In the genomic region with DNA sequence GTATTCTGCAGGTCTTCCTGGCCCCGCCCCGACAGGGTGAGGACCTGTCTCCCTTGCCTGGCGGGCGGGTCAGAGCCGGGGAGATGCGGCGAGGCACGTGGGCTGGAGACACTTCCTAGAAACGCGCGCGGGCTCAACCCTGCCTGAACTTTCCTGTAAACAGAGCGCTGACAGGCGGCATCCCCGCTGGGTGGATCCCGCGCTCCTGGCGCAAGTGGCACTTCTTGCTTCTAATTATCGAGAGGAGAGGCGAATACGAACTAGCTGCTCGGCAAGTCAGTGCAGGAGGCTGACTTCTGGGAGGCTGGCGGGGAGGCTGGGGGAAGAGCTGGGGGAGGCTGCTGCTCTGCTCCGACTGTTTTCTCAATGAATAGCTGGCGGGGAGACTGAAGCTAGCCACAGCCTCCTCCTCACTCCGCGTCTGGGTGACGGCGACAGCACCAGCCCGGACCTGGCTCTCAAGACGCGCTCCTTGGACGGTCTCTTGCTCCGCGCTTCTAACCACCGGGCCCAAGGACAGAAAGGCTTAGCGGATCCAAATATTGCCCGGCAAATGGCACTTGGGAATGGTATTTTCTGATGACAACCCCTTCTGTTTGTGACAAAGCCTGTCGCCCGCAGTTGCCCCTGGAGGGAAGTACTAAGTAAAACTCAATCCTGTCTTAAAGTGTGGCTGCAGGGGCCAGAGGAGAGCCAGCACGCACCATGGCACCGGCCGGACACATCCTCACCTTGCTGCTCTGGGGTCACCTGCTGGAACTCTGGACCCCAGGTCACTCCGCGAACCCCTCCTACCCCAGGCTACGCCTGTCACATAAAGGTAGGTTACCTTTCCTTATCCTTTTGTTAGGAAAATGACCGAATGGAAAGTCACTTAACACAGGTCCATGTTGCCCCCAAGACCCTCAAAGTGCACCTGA, we compare ENCODE assay signal across 8 mouse cellular contexts. TPM values are rescaled to one million over a fixed set of nuclear protein-coding genes. Genes with fewer than 3 reads are reported as not detected.
DNase-seq lines count a peak whose midpoint lies in the region; ATAC-seq lines count a peak whose summit lies in the region.

Gene Sema3e, plus strand, starts transcription at position 72 of the 920 bp plus-strand sequence.

- peaks cover 8% of the 10 kb centered on the region for H3K4me1 ChIP-seq in heart, embryonic 13.5 days
- 0 out of 2 replicates have a peak, but pooled peaks cover 4% of the 10 kb centered on the region for H3K4me1 ChIP-seq in kidney, embryonic 16.5 days (ENCODE audit: insufficient read depth, low read length)
- peaks cover 10% of the 10 kb centered on the region for H3K4me1 ChIP-seq in limb, embryonic 15.5 days
- peaks cover 4% of the 10 kb centered on the region; the same call in 1 of the 2 replicates for H3K4me1 ChIP-seq in midbrain, embryonic 16.5 days (ENCODE audit: control insufficient read depth, insufficient read depth, low read length)

- H3K36me3 ChIP-seq in heart, embryonic 13.5 days, result no peaks in the 10 kb centered on the region
- H3K36me3 ChIP-seq in kidney, embryonic 16.5 days (ENCODE audit: insufficient read depth, low read length), result no peaks in the 10 kb centered on the region
- no peaks in the 10 kb centered on the region for H3K36me3 ChIP-seq in limb, embryonic 15.5 days
- no peaks in the 10 kb centered on the region for H3K36me3 ChIP-seq in midbrain, embryonic 16.5 days (ENCODE audit: control insufficient read depth, insufficient read depth, low read length)

- peak within 1 kb of the TSS; percentile 91 for H3K4me2 ChIP-seq in heart, embryonic 13.5 days
- H3K4me2 ChIP-seq in kidney, embryonic 16.5 days (replicated peaks; ENCODE audit: low read depth, low read length), result peak within 1 kb of the TSS; percentile 88
- H3K4me2 ChIP-seq in limb, embryonic 15.5 days, result peak within 1 kb of the TSS; percentile 89
- peak within 1 kb of the TSS; percentile 92 for H3K4me2 ChIP-seq in midbrain, embryonic 16.5 days (ENCODE audit: low read length)

- 1% methylated on average over 47 of the region's 47 CpGs for WGBS in heart, embryonic 13.5 days
- WGBS in kidney, embryonic 16.5 days, result 1% methylated on average over 47 of the region's 47 CpGs
- WGBS in limb, embryonic 15.5 days, result 3% methylated on average over 47 of the region's 47 CpGs
- under 1% methylated on average over 47 of the region's 47 CpGs for WGBS in midbrain, embryonic 16.5 days

- H3K27me3 ChIP-seq in heart, embryonic 13.5 days (replicated peaks), result peaks cover 2% of the 10 kb centered on the region; the same call in 1 of the 2 replicates
- no peaks in the 10 kb centered on the region for H3K27me3 ChIP-seq in kidney, embryonic 16.5 days (ENCODE audit: insufficient read depth, low read length)
- peaks cover 3% of the 10 kb centered on the region; the same call in 1 of the 2 replicates for H3K27me3 ChIP-seq in limb, embryonic 15.5 days
- no peaks in the 10 kb centered on the region for H3K27me3 ChIP-seq in midbrain, embryonic 16.5 days (ENCODE audit: control insufficient read depth, insufficient read depth, low read depth, low read length)

- DNase-seq in adrenal gland, postnatal 36 days, result peak; percentile 18 to 29
- peak; percentile 50 for DNase-seq in testis, postnatal 10 days (ENCODE audit: low spot score)
- DNase-seq in c-Kit-positive CD71-positive TER-119-positive erythroid progenitor cells, embryonic 14.5 days (ENCODE audit: low spot score), result no peak

- peak within 1 kb of the TSS; percentile 62 for H3K4me3 ChIP-seq in heart, embryonic 13.5 days
- H3K4me3 ChIP-seq in kidney, embryonic 16.5 days (ENCODE audit: low read length), result peak within 1 kb of the TSS; percentile 55
- peak within 1 kb of the TSS; percentile 53 for H3K4me3 ChIP-seq in limb, embryonic 15.5 days
- H3K4me3 ChIP-seq in midbrain, embryonic 16.5 days (ENCODE audit: low read depth, low read length), result peak within 1 kb of the TSS; percentile 53

- 0 out of 2 replicates have a peak, but pooled peaks have one; percentile 22 for ATAC-seq in common myeloid progenitor, adult 5-6 weeks (replicated peaks; ENCODE audit: low read depth, poor library complexity, severe bottlenecking)
- 0 out of 2 replicates have a peak, but pooled peaks have one; percentile 19 for ATAC-seq in heart, embryonic 13.5 days (ENCODE audit: extremely low read depth, insufficient number of reproducible peaks, low FRiP score, low TSS enrichment)
- ATAC-seq in kidney, embryonic 16.5 days (ENCODE audit: low FRiP score, low TSS enrichment), result peak; percentile 91
- 0 out of 2 replicates have a peak, but pooled peaks have one; percentile 40 for ATAC-seq in limb, embryonic 15.5 days (ENCODE audit: insufficient number of reproducible peaks, low FRiP score, low TSS enrichment, low read depth)
- peak; percentile 90 for ATAC-seq in midbrain, embryonic 16.5 days

- H3K9ac ChIP-seq in heart, embryonic 13.5 days, result peak within 1 kb of the TSS; percentile 78
- H3K9ac ChIP-seq in kidney, embryonic 16.5 days (replicated peaks; ENCODE audit: low read length), result peak within 1 kb of the TSS; percentile 48
- peak within 1 kb of the TSS; percentile 31; the same call in 1 of the 2 replicates for H3K9ac ChIP-seq in limb, embryonic 15.5 days
- H3K9ac ChIP-seq in midbrain, embryonic 16.5 days (ENCODE audit: low read depth, low read length), result peak within 1 kb of the TSS; percentile 67

- no peak within 1 kb of the TSS for H3K27ac ChIP-seq in heart, embryonic 13.5 days (replicated peaks)
- H3K27ac ChIP-seq in kidney, embryonic 16.5 days (ENCODE audit: low read length), result no peak within 1 kb of the TSS
- H3K27ac ChIP-seq in limb, embryonic 15.5 days, result peak within 1 kb of the TSS; percentile 22; the same call in 1 of the 2 replicates
- H3K27ac ChIP-seq in midbrain, embryonic 16.5 days (ENCODE audit: low read length), result no peak within 1 kb of the TSS

- H3K9me3 ChIP-seq in heart, embryonic 13.5 days, result peaks cover 6% of the 10 kb centered on the region
- H3K9me3 ChIP-seq in kidney, embryonic 16.5 days (ENCODE audit: low read length), result peaks cover 7% of the 10 kb centered on the region
- no peaks in the 10 kb centered on the region for H3K9me3 ChIP-seq in limb, embryonic 15.5 days
- no peaks in the 10 kb centered on the region; the same call in 1 of the 2 replicates for H3K9me3 ChIP-seq in midbrain, embryonic 16.5 days (replicated peaks; ENCODE audit: control insufficient read depth, low read length, poor library complexity, severe bottlenecking)

RNA-seq across cellular contexts. Expression of gene Sema3e, which starts in this region (rescaled TPM):
- total RNA-seq in adrenal gland, postnatal 36 days (2021), result under 1 TPM; 0.49 to 0.56 TPM
- total RNA-seq in common myeloid progenitor, adult 5-6 weeks (2017), result not detected in 2 replicates
- polyA plus RNA-seq in heart, embryonic 13.5 days (2015; fragmentation: Nextera tagmentation; extraction: Ambion mirVana), result 0.80 and 1.3 TPM in 2 replicates
- 2.6 and 3.1 TPM in 2 replicates for polyA plus RNA-seq in kidney, embryonic 16.5 days (2015; fragmentation: Nextera tagmentation; extraction: Ambion mirVana)
- 6.6 and 6.7 TPM in 2 replicates for polyA plus RNA-seq in limb, embryonic 15.5 days (2015; fragmentation: Nextera tagmentation; extraction: Ambion mirVana)
- polyA plus RNA-seq in midbrain, embryonic 16.5 days (2015; fragmentation: Nextera tagmentation; extraction: Ambion mirVana), result 3.4 and 4.1 TPM in 2 replicates

Comparison
In these comparisons a context has a peak if more than half of its experiments do, and no peak if none do; other contexts are left out.
1. Peak in DNase-seq in adrenal gland, postnatal 36 days; RNA of the gene not detected or under 1 TPM.
2. Peak in ATAC-seq in common myeloid progenitor, adult 5-6 weeks; RNA of the gene not detected or under 1 TPM.
3. ATAC-seq: peak in every context shown above with its lines; median percentile 91 in kidney, embryonic 16.5 days; 90 in midbrain, embryonic 16.5 days; 40 in limb, embryonic 15.5 days; 22 in common myeloid progenitor, adult 5-6 weeks; 19 in heart, embryonic 13.5 days.